Mouse (Mus musculus) CD8-positive naive resting alpha-beta T cell, adult 57 days (primary cell): ENCODE data around the gene Gm15294. TPM values are rescaled to one million over a fixed set of nuclear protein-coding genes. Genes with fewer than 3 reads are reported as not detected.

ENCODE experiments used
- total RNA-seq: library from RNA; stranded (reverse); gene quantifications from one replicate; pipeline ENCODE4 v1.2.4, GENCODE M21; 2023

The Gm15294 gene
- total RNA-seq: not detected

DNA sequence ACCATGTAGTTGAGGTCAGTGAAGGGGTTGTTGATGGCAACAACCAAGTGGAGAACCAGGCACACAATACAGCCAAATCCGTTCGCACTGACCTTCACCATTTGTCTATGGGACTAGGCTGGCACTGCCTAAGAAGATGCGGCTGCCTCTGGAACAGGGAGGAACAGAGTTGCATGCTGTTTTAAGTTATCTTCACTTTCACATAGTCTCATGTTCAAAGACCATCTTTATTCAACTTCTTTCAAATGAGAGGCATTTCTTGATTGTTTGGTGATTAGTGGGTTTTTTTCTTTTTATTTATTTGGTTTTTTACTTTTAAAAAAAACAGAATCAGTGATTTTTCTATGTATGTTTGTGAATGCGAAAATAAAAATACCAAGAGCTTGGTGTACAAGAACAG is at the start of gene Gm15294:
Gene Gm15294 (minus strand): TSS at position 101 of the 400 bp plus-strand sequence.

Other genes starting within 250 kb of the Gm15294 start
- gene Irs4, start 150.0 kb downstream of the Gm15294 start, total RNA-seq: not detected